Mouse (Mus musculus) erythroblast, adult 5-6 weeks (primary cell): ENCODE measurements around the gene Cd96. TPM values are rescaled to one million over a fixed set of nuclear protein-coding genes. Genes with fewer than 3 reads are reported as not detected.

ENCODE experiments used
- ATAC-seq: replicated peaks from 2 replicates; pipeline ENCODE4 v1.8.0; 2016; ENCODE audit warnings: moderate number of reproducible peaks, mild to moderate bottlenecking, moderate TSS enrichment, inconsistent platforms; ENCODE audit not compliant: poor library complexity, low FRiP score, severe bottlenecking
- total RNA-seq, 2 experiments: library from RNA; stranded (forward) in 1 of 2; stranded (reverse) in 1 of 2; fragments of 150-400 nt in 1 of 2; fragments of 200-764, 138-1000 nt in 1 of 2; gene quantifications; 2 replicates each; pipeline versions ENCODE4 v1.2.3 to v1.2.4; 2015 to 2017; ENCODE audit warnings: low replicate concordance in 2 of 2

The Cd96 gene
- total RNA-seq (2015; ENCODE audit: low replicate concordance) (3.1 and 3.3 TPM in 2 replicates), total RNA-seq (2017; ENCODE audit: low replicate concordance) (0.94 and 0.98 TPM in 2 replicates)

DNA sequence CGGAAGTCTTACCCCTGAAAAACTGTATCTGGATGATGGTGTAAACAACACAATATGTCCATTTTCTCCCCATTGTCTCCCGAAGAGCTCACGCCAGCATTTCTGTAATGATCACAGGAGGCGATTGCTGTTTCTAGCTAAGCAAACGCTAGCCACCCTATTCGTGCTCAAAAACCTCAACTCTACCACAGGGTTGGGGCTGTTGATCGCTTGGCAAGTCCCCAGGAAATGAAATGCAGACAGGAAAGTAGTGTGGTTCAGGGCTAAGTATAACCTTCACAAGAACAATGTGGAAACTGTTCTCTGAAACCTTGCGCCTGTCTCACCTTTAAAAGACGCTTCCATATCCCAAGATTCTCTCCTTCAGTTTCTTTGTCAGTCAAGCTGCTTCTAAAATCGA is at the start of gene Cd96:
TSS of gene Cd96 (minus strand) at position 232 of the 400 bp plus-strand sequence.
- no peak for ATAC-seq

DNA sequence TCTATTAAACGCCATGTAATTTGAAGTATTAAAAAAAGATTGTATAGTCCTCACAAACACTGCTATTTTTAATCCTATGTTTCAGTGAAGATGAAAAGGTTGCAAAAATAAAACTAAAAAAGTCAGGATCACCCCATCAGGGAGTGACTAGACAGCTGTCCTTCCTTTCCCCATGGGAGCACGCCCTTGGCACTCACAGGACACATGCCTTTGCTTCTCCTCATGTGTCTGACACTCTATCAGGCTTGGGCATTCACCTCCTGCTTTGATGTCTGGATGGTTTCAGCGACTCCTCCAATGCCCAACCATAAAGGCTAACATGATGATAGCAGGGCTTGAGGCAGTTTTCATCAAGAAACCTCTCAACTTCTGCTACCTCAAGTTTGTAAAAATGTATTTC is 46.9 kb upstream of the Cd96 start:
- ATAC-seq = no peak

DNA sequence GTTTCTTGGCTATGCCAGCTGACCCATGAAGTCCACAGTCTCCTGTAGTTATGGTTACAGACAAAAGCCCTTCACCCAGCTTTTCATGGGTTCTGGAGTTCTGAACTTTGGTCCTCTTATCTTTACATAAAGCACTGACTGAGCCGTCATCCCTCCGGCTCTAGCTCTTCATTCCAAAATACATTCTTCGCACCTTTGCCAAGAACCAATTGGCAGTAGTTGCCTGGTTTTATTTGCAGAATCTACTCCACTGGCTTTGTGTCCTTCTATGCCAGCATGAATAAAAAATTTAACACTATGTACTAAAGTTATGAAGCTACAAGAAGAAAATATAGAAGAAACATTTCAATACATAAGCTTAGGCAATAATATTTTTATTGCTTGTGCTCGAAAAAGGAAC is 45.3 kb upstream of the Cd96 start:
- no peak for ATAC-seq

DNA sequence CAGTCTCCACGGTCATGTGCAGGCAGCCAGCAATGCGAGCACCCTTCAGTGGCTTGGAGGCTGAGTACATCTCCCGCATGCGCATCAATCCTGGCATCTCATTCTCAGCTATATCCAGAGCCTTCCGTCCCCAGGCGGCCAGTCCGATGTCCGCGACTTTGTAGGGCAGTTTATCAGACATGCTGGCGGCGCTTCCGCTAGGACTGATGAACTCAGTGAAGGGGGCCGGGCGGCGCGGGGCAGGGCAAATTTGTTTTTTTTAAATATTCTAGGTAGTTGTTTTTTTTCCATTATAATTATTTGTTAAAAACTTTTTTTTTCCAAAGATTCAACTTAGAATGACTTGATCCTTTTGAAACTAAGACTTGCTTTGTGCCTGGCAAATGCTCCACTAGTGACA is 34.8 kb upstream of the Cd96 start, which contains the start of gene Gm4737:
TSS of gene Gm4737 (minus strand) at position 246 of the 400 bp plus-strand sequence.
- peak; percentile 82; the same call in 1 of the 2 replicates for ATAC-seq

DNA sequence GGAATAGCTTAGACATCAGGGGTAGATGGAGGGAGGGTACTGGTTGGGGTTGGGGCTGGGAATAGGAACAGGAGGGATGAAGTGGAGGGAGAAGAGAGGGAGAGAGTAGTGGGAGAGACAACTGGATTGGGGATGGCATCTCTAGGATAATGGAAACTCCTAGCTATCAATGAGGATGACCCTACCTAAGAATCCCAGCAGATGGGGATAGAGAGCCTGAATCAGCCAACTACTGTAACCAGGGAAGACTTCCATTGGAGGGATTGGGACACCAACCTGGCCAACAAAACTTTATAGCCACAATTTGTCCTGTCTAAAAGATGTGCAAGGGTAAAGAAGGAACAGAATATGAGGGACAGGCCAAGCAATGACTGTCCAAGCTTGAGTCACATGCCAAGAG is 31.1 kb upstream of the Cd96 start:
- no peak for ATAC-seq

DNA sequence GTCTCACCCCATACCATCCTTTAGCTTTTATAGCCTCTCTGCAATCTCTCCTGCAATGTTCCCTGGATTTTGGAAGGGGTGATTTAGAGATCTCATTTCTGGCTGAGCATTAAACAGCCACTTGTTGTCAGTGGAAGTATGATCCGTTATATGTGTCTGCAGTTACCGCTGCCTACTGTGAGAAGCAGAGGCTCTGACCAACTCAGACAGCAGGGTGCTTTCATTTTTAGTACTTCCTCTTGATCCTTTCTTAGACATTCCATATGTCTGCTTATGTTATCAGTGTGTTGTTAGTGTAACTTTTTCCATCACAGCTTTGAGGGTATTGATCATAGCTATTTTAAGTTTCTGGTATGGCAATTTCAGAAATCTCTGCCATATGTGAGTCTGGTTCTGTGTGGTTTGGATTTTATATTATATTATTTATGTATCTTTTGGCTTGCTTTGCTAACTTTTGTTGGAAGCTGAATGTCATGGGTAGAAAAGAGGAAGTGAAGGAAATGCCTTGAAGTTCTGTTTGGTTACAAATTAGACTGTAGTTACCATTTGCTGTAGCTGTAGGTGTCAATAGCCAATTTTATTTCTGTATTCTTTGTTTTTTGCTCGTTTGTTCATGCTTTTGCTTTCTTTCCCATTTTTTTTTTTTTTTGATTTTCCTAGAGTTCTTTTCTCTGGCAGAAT is 28.8 kb upstream of the Cd96 start:
- no peak for ATAC-seq

DNA sequence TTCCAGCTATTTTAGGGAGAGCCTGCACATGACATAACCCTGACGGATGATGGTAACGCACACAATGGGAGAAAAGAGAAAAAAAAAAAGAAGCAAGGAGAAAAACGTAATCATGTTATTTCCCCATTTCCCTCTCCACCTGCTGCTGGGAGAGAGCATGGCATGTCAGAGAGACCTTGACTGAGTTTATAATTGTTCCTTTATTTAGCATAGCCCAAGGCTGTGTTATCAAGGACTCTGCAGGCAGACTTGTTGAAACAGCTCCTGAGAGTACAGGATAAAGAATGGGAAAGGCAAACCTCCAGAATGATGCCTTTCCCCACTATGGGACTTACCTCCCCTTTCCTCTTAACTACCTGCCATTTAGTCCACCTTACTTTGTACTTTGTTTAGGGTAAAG is 26.9 kb upstream of the Cd96 start:
- no peak for ATAC-seq

DNA sequence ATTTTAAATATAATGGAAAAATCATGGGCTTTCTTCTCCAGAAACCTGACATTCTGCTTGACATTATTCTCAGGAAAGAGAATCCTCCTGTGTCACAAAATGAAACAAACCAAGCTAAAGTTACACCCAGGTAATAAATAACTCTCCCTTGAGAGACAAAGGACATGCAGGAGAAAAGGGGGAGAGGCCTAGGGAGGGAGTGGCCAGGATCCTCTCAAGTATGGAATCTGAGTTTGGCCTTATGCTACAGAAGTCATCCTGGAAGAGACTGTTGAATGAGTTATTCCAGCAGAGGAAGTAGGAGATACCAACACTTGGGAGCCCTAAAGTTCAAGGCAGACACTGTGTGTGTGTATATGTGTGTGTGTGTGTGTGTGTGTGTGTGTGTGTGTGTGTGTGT is 2.2 kb upstream of the Cd96 start:
- ATAC-seq = no peak

DNA sequence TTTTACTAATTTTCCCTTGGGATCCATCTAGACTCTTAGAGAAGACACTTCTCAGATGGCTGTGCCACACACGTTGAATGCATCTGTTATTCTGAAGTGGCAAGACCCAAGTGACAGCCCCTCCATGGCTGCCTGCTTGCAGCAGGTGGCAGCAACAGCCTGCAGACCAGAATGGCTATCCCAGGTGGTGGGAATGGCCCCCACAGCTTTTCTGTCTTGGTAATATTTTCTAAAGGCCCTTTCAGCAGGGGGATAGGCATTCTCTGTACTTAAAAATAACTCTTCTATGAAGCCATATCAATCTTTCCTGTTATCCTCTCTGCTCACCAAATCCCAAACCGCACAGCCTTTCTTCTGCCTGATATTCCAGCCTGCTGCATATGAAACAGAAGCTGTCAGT is 1.4 kb upstream of the Cd96 start:
- no peak for ATAC-seq

DNA sequence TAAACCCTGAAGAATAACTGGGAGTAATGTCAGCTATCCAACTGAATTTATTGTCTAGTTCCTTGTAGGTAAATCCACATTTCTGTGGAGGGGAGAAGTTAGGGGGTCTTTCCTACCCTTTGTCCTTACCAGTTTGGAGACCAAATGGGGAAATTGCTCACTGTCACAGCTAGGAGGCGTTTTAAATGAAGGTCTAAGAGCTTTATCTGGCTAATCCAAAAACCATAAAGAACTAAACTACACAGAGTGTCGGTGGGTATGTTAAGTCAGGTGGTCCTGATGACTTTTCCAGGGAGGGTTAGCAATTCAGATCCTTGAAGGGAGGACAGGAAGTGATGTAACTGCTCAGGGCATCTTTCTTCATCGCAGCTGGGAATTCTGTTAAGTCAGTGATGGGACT is 556 bp upstream of the Cd96 start:
- no peak for ATAC-seq

DNA sequence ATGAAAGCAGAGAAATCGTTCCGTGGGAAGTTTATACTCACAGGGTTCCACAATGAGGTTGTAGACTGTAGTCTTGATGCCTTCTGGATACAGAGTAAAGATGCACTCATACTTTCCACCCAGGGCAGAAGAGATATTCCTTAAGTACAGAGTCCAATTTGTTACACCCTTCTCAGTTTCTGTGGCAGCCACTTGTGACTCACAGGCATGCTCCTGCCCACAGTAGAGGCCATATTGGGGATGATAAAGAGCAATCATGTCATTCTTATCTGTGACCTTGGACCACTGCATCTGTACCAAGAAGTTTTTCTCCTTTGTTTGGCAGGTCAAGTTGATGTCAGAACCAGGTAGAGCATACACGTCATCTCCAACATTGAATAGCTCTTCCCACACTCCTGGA is 2.4 kb downstream of the Cd96 start:
- ATAC-seq = no peak

DNA sequence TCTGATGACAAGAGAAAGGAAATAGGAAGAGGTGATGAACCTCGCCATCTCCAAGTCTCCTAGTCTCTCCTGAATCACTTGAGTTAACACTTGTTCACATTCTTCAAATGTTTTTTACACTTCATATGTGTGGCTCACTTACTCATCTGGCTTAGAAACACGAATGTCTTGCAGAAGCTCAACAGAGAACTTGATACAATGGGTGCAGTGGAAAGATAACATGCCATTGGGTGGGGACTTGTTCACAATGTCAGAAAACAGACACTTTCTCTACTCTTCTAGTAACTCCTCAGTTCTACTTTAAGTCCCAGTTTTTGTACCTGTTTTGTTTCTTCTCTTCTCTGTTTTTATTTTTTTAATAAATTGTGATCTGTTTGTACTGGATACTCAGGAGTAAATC is 5.3 kb downstream of the Cd96 start:
- no peak for ATAC-seq

DNA sequence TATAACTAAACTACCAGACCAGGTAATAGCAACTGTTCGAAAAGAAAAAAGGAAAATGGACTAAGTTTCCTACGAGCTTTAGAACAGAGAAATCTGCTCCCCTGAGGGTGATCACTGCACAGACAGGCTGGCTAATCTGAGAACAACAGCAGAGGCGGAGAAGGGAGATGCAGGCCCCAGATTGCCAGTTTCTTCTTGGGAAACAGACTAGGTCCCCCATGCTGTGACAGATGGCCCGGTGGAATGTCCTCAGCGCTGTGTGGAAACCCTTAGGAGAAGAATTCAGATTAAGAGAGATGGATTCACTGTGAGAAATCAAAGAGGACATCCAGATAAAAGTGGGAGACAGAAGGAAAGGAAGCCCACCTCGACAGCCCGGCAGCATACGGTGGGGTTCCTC is 10.5 kb downstream of the Cd96 start:
- ATAC-seq = no peak

DNA sequence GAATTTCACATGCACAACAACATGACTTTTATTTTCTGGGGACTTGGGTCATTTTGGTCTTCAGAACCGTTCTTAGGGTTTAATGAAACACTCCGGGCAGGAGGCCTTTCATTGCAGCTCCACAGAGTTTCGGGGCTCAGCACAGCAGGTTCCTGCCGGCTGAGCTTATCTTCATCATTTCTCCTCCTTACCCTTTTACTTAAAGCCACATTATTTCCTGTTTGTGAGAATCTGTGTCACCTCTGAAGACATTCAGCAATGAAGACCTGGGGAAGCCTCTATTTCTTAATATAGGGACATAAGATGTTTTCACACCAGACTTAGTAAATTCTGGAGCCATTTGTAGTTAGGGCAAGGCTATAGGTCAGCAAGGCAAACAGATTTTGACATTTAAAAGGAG is 12.6 kb downstream of the Cd96 start:
- ATAC-seq = no peak

DNA sequence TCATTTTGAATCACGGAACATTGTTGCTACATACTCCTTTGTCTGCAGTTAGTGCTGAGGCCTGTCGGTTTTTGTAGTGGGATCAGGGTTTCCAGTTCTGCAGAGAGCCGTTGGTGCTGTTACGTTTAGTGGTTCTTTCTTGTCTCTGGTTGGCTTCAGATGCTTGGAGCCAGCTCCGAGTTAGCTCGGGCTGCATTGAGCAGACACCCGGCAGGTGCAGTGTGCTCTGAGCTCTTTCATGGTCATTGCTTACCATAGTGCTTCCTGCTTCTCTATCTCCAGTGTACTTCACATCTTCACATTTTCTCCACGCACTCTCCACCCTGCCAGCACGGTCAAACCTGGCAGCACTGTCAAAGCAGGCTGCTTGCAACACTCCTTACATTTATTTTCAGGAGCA is 15.6 kb downstream of the Cd96 start:
- ATAC-seq = no peak

DNA sequence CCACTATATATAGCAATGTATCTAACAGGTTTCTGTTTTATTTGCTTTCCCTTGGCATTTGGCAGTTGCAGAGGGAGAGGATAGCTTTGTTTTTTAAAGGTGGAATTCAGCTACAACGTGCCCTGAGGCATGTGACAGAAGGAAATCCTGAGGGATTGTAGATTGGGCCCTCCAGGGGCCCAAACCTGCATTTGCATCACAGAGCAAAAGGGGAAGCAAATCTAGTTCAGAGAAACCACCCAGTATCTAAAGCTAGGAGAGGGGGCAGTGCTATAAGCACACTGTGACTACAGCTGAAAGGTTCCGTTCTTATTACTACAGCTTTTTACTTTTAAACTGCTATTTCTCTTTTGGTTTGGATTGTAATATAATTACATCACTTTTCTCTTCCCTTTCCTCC is 18.3 kb downstream of the Cd96 start:
- ATAC-seq = no peak

DNA sequence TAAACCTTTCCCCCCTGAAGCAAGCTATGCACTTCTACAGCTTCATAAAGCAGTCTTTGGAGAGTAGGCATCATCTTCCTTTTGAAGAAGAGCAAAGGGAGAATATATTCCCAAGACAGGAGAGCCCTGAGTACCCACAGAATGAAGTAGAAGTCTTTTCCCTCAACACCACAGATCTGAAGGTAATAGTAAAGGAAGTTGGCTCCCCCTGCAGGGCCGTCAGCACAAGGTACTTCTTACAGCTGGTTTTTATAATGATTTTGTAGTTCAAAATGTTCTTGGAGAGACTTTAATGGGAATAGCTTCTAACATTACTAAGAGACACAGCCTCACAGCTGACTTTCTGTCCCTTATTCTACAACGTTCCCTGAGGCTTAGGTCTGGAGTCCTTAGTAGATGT is 19.8 kb downstream of the Cd96 start:
- no peak for ATAC-seq

DNA sequence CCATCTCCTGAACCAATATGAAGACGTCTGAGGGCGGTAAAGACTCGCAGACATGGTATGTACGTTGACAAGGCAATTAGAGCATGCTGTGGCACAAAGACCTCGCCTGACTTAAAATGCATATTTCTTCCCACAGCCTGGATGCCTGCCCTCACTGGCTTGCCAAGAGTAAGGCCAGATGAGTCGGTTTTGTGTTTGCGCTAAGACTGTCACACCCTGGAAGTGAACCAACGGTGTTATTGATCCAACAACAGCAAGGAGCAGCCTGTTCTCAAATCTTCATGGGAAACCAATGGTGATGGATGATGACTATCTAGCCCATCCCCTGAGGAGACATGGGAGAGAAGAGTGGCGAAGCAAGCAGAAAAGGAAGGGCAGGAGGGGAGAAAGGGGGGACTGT is 22.6 kb downstream of the Cd96 start:
- ATAC-seq = no peak

DNA sequence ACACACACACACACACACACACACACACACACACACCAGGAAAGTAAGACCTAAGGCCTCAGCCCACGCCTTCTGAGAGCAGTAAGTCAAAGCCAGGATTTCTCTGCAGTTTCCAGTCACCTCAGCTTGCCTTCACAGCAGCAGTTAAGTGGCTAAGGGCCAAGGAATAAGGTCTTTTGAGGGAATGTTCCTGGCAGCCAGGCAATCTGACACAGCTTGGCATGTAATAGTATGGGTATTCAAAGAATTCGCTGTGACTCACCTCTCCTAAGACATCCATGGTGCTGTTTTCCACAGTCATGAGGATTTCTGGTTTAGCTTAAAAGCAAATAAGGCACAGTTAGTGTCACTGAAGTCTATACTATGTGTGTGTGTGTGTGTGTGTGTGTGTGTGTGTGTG is 25.6 kb downstream of the Cd96 start:
- no peak for ATAC-seq

DNA sequence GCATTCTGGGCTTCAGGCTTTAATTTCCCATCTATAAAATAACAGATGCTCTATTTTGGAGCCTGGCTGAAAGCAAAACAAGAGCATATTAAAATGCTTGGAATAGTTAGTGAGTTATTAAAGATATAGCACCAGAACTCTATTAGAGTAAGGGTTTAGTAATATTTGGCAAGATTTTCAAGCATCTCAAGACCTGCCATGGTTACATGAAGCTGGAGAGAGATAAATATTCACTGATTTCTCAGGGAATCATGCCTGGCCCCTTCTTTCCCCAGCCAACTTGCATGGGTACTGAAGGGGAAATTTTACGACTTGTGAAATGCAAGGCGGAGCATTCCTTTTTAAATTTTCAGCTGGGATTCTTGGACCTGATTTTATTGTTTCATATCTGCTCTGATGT is 27.1 kb downstream of the Cd96 start:
- ATAC-seq = no peak

DNA sequence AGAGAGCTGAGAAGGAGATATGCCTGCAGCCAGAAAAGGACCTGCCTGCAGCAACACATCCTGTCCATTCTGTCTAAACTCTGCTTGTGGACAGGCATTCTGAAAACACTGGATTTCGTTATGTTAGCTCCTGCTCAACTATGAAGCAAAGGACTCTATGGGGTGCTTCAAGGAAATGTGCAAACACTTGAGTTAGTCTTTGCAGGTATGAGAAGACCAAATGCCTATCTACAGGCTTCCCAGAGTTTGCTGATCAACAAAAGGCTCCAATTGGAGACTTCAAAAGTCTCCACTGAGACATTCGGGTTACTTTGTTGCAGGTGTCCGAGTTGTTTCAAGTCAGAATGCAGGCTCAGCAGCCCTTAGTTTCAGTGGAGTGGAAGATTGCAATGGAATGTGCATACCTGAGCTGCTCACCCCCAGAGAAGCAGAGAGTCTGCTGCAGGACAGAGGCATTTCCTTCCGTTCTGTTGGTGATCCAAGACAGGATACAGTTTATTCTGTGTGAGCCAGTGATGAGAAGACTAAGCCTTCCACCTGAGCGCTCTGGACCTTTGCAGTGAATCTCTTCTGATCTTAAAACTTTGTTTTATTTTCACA is 33.1 kb downstream of the Cd96 start:
- ATAC-seq = no peak

DNA sequence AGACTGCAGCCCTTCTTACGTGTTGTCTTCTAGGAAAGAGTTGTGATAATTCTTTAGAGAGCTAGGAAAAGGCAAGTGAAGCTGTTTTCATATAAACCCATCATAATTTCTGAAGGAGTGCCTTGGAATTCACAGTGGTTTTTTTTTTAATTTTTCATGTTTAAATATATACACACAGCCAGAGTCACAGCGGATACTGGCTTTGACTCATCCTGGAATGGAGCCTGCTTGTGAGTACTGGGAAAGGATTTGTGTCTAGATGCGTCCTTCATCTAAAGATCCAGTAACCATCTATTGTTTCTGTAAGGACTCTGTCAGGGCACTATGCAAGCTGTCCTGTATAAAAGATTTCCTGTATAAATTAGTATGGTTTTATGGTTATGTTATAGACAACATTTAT is 52.1 kb downstream of the Cd96 start:
- ATAC-seq = no peak
